ENCODE assay signal across 8 mouse cellular contexts in genomic region chr10:128705317-128705693, GRCm38 (mm10). TPM values are rescaled to one million over a fixed set of nuclear protein-coding genes. Genes with fewer than 3 reads are reported as not detected.
DNase-seq lines count a peak whose midpoint lies in the region; ATAC-seq and TF ChIP-seq lines count a peak whose summit lies in the region.

No protein-coding gene starts in this region.

- peak overlapping the region; percentile 73 for H3K4me3 ChIP-seq in hindbrain, embryonic 15.5 days
- peak overlapping the region; percentile 77 for H3K4me3 ChIP-seq in lung, embryonic 16.5 days (ENCODE audit: low read length)
- H3K4me3 ChIP-seq in stomach, postnatal 0 days (ENCODE audit: low read depth, low read length), result peak overlapping the region; percentile 78

- peak overlapping the region; percentile 95 for H3K4me2 ChIP-seq in hindbrain, embryonic 15.5 days
- peak overlapping the region; percentile 68 for H3K4me2 ChIP-seq in lung, embryonic 16.5 days (ENCODE audit: low read depth, low read length)
- peak overlapping the region; percentile 84 for H3K4me2 ChIP-seq in stomach, postnatal 0 days (replicated peaks; ENCODE audit: low read depth)

- peaks cover 12% of the 10 kb centered on the region for H3K4me1 ChIP-seq in hindbrain, embryonic 15.5 days (replicated peaks)
- peaks cover 11% of the 10 kb centered on the region for H3K4me1 ChIP-seq in lung, embryonic 16.5 days (replicated peaks; ENCODE audit: control insufficient read depth, insufficient read depth, low read length)
- no peaks in the 10 kb centered on the region for H3K4me1 ChIP-seq in stomach, postnatal 0 days (replicated peaks; ENCODE audit: control insufficient read depth, insufficient read depth)

- no peak for TF ChIP-seq CTCF in stomach, postnatal 0 days (IDR thresholded peaks at IDR 0.05; ENCODE audit: low read depth)

- ATAC-seq in hindbrain, embryonic 15.5 days (ENCODE audit: low FRiP score, low read depth), result no peak; the same call in 1 of the 2 replicates
- peak; percentile 26 for ATAC-seq in lung, embryonic 16.5 days (ENCODE audit: low read depth)
- ATAC-seq in stomach, postnatal 0 days (ENCODE audit: low FRiP score, low TSS enrichment), result peak; percentile 13; the same call in 1 of the 2 replicates

- WGBS in hindbrain, embryonic 15.5 days, result 11% methylated on average over 11 of the region's 11 CpGs
- 10% methylated on average over 11 of the region's 11 CpGs for WGBS in lung, embryonic 16.5 days
- WGBS in stomach, postnatal 0 days, result 8% methylated on average over 11 of the region's 11 CpGs

- 0 out of 2 replicates have a peak, but pooled peaks cover 3% of the 10 kb centered on the region for H3K27me3 ChIP-seq in hindbrain, embryonic 15.5 days
- H3K27me3 ChIP-seq in lung, embryonic 16.5 days (ENCODE audit: control insufficient read depth, insufficient read depth, low read depth, low read length), result no peaks in the 10 kb centered on the region
- H3K27me3 ChIP-seq in stomach, postnatal 0 days (ENCODE audit: control insufficient read depth, insufficient read depth, low read length), result no peaks in the 10 kb centered on the region

- no peaks in the 10 kb centered on the region for H3K9me3 ChIP-seq in hindbrain, embryonic 15.5 days
- no peaks in the 10 kb centered on the region for H3K9me3 ChIP-seq in lung, embryonic 16.5 days (ENCODE audit: control insufficient read depth, low read length)
- no peaks in the 10 kb centered on the region for H3K9me3 ChIP-seq in stomach, postnatal 0 days (ENCODE audit: control insufficient read depth, low read length)

- DNase-seq in embryo, embryonic 10 days (ENCODE audit: low spot score), result peak; percentile 32
- no peak for DNase-seq in embryo, embryonic 10.5 days (ENCODE audit: low spot score)
- DNase-seq in urinary bladder, postnatal 25 days (ENCODE audit: low spot score), result peak; percentile 22
- no peak for DNase-seq in urinary bladder, adult 2 months (ENCODE audit: low spot score)
- DNase-seq in stomach, postnatal 0 days (ENCODE audit: low spot score), result no peak
- DNase-seq in gastrocnemius, adult 8-10 months (ENCODE audit: low spot score in 2 of 2), result no peak

- no peak overlapping the region; the same call in 1 of the 2 replicates for H3K9ac ChIP-seq in hindbrain, embryonic 15.5 days
- H3K9ac ChIP-seq in lung, embryonic 16.5 days (ENCODE audit: low read length), result peak overlapping the region; percentile 69
- H3K9ac ChIP-seq in stomach, postnatal 0 days (ENCODE audit: low read length), result peak overlapping the region; percentile 65

- H3K36me3 ChIP-seq in hindbrain, embryonic 15.5 days, result no peaks in the 10 kb centered on the region
- H3K36me3 ChIP-seq in lung, embryonic 16.5 days (ENCODE audit: control insufficient read depth, insufficient read depth, low read length), result peaks cover 14% of the 10 kb centered on the region
- H3K36me3 ChIP-seq in stomach, postnatal 0 days (ENCODE audit: control insufficient read depth, insufficient read depth, low read length), result peaks cover 9% of the 10 kb centered on the region; the same call in 1 of the 2 replicates

- H3K27ac ChIP-seq in hindbrain, embryonic 15.5 days (replicated peaks), result 0 out of 2 replicates have a peak overlapping the region, but pooled peaks have one; percentile 15
- peak overlapping the region; percentile 76 for H3K27ac ChIP-seq in lung, embryonic 16.5 days (ENCODE audit: low read length)
- H3K27ac ChIP-seq in stomach, postnatal 0 days (replicated peaks), result peak overlapping the region; percentile 87

- TF ChIP-seq EP300 in stomach, postnatal 0 days (optimal IDR thresholded peaks at IDR 0.05), result no peak

RNA-seq across cellular contexts. Expression of gene Cdk2, which starts 0.5 kb away (rescaled TPM):
- polyA plus RNA-seq in urinary bladder, adult 2 months (2012; rRNA removed), result 23.6 and 32.4 TPM in 2 replicates
- polyA plus RNA-seq in hindbrain, embryonic 15.5 days (2015; fragmentation: Nextera tagmentation; extraction: Ambion mirVana), result 22.4 and 23.5 TPM in 2 replicates
- 101 and 105 TPM in 2 replicates for polyA plus RNA-seq in lung, embryonic 16.5 days (2015; fragmentation: Nextera tagmentation; extraction: Ambion mirVana)
- polyA plus RNA-seq in stomach, postnatal 0 days (2015; fragmentation: Nextera tagmentation; extraction: Ambion mirVana), result 33.1 and 33.4 TPM in 2 replicates
- 1 to 10 TPM; 2.5 to 3.4 (median 2.6) TPM for total RNA-seq in gastrocnemius, adult 8-10 months (2022)

RNA-seq across cellular contexts. Expression of gene Pmel, which starts 1.3 kb away (rescaled TPM):
- 0.72 and 0.95 TPM in 2 replicates for polyA plus RNA-seq in urinary bladder, adult 2 months (2012; rRNA removed)
- 0.62 and 1.1 TPM in 2 replicates for polyA plus RNA-seq in hindbrain, embryonic 15.5 days (2015; fragmentation: Nextera tagmentation; extraction: Ambion mirVana)
- polyA plus RNA-seq in lung, embryonic 16.5 days (2015; fragmentation: Nextera tagmentation; extraction: Ambion mirVana), result 2.1 and 2.2 TPM in 2 replicates
- polyA plus RNA-seq in stomach, postnatal 0 days (2015; fragmentation: Nextera tagmentation; extraction: Ambion mirVana), result 1.4 and 2.0 TPM in 2 replicates
- under 1 TPM in 1 of 4 experiments, not detected in 3; 0.25 TPM for total RNA-seq in gastrocnemius, adult 8-10 months (2022)

RNA-seq across cellular contexts. Expression of gene Rab5b, which starts 9.2 kb away (rescaled TPM):
- polyA plus RNA-seq in urinary bladder, adult 2 months (2012; rRNA removed), result 101 and 107 TPM in 2 replicates
- polyA plus RNA-seq in hindbrain, embryonic 15.5 days (2015; fragmentation: Nextera tagmentation; extraction: Ambion mirVana), result 113 and 121 TPM in 2 replicates
- polyA plus RNA-seq in lung, embryonic 16.5 days (2015; fragmentation: Nextera tagmentation; extraction: Ambion mirVana), result 87.9 and 90.6 TPM in 2 replicates
- polyA plus RNA-seq in stomach, postnatal 0 days (2015; fragmentation: Nextera tagmentation; extraction: Ambion mirVana), result 54.0 and 59.4 TPM in 2 replicates
- 100 to 1,000 TPM in 3 of 4 experiments, 10 to 100 TPM in 1; 97.0 to 103 (median 102) TPM for total RNA-seq in gastrocnemius, adult 8-10 months (2022)

RNA-seq across cellular contexts. Expression of gene Suox, which starts 31.4 kb away (rescaled TPM):
- 19.2 and 21.0 TPM in 2 replicates for polyA plus RNA-seq in urinary bladder, adult 2 months (2012; rRNA removed)
- polyA plus RNA-seq in hindbrain, embryonic 15.5 days (2015; fragmentation: Nextera tagmentation; extraction: Ambion mirVana), result 14.5 TPM in 2 replicates
- 13.0 and 14.6 TPM in 2 replicates for polyA plus RNA-seq in lung, embryonic 16.5 days (2015; fragmentation: Nextera tagmentation; extraction: Ambion mirVana)
- polyA plus RNA-seq in stomach, postnatal 0 days (2015; fragmentation: Nextera tagmentation; extraction: Ambion mirVana), result 20.3 and 21.4 TPM in 2 replicates
- total RNA-seq in gastrocnemius, adult 8-10 months (2022), result 10 to 100 TPM; 32.2 to 37.4 (median 33.8) TPM

RNA-seq across cellular contexts. Expression of gene Dgka, which starts 39.4 kb away (rescaled TPM):
- 65.5 and 71.0 TPM in 2 replicates for polyA plus RNA-seq in urinary bladder, adult 2 months (2012; rRNA removed)
- polyA plus RNA-seq in hindbrain, embryonic 15.5 days (2015; fragmentation: Nextera tagmentation; extraction: Ambion mirVana), result 7.7 and 8.9 TPM in 2 replicates
- polyA plus RNA-seq in lung, embryonic 16.5 days (2015; fragmentation: Nextera tagmentation; extraction: Ambion mirVana), result 12.2 and 13.9 TPM in 2 replicates
- polyA plus RNA-seq in stomach, postnatal 0 days (2015; fragmentation: Nextera tagmentation; extraction: Ambion mirVana), result 14.6 and 15.7 TPM in 2 replicates
- total RNA-seq in gastrocnemius, adult 8-10 months (2022), result 10 to 100 TPM in 1 of 4 experiments, 1 to 10 TPM in 3; 7.5 to 10.0 (median 8.0) TPM

Comparison
In these comparisons a context has a peak if more than half of its experiments do, and no peak if none do; other contexts are left out.
1. DNase-seq: peak in embryo, embryonic 10 days (single experiment) and urinary bladder, postnatal 25 days (single experiment); none in embryo, embryonic 10.5 days (single experiment), urinary bladder, adult 2 months (single experiment), stomach, postnatal 0 days (single experiment) and gastrocnemius, adult 8-10 months (0 of 2).
2. H3K27ac ChIP-seq: peak in every context shown above with its lines; median percentile 87 in stomach, postnatal 0 days; 76 in lung, embryonic 16.5 days; 15 in hindbrain, embryonic 15.5 days.
3. Peak in every context shown above with its lines, with median percentiles within 50 percentile points of each other: H3K4me2 ChIP-seq and H3K4me3 ChIP-seq.